Comparison of ENCODE assay signal across 8 mouse cellular contexts in the genomic region with DNA sequence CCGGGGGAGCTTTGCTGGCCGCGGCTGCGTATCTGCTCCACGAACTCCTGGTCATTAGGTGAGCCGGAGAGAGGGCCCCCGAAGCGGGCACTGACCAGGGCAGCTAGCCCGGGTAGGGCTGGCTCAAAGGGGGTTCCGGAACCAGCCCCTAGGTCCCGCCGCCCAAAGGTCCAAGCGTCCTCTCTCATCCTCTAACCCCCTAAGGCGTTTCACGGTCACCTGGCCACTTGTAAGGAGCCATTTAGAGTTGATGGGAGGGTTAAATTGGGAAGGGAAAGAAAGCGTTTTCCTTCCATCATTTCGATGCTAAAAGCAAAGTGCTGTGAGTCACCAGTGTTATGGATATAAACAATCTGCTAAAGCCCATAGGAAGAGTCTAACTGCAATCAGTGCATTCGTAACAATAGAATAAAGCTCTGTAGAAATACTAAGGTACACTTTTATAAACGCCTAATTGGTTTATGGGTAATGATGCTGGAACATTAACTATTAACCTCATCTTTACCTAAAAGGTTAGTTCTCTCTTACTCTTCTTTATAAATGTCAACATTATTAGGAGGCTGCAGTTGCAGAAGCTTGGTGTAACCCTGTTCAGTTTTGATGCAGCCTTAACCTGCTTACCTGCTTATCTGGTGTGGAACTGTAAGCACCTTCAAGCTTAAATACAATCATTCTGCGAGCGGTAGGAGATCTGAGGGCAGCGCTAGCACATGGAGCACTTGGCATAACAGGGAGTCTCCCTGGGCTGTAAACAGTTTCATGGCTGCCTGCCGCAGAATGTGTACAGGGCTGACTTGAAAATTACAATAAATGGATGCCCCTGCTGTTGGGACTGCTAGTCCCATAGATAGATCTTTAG. TPM values are rescaled to one million over a fixed set of nuclear protein-coding genes. Genes with fewer than 3 reads are reported as not detected.
DNase-seq lines count a peak whose midpoint lies in the region; ATAC-seq and TF ChIP-seq lines count a peak whose summit lies in the region.

No protein-coding gene starts in this region.

- no peak for DNase-seq in heart, embryonic 10.5 days (ENCODE audit: low spot score)
- no peak for DNase-seq in heart, postnatal 36 days
- no peak for DNase-seq in ES-E14 (ENCODE audit: low read depth, low spot score)
- peak; percentile 10 for DNase-seq in embryonic facial prominence, embryonic 14.5 days (ENCODE audit: low spot score)
- DNase-seq in limb, embryonic 11.5 days (ENCODE audit: low spot score): no peak
- peak; percentile 52 for DNase-seq in retina, adult 2 months (ENCODE audit: low read depth, low spot score)
- no peak for DNase-seq in adrenal gland, adult 2 months
- no peak for DNase-seq in frontal cortex, postnatal 14 days (ENCODE audit: low spot score in 2 of 2)

- peak overlapping the region; percentile 82 for H3K4me2 ChIP-seq in embryonic facial prominence, embryonic 14.5 days (ENCODE audit: low read depth, low read length)
- peak overlapping the region; percentile 67 for H3K4me2 ChIP-seq in limb, embryonic 11.5 days (ENCODE audit: low read depth, severe bottlenecking)

- no peaks in the 10 kb centered on the region for H3K9me3 ChIP-seq in heart, embryonic 10.5 days
- H3K9me3 ChIP-seq in ES-E14 (ENCODE audit: control insufficient read depth, insufficient read depth, low read depth, low read length): no peaks in the 10 kb centered on the region
- no peaks in the 10 kb centered on the region for H3K9me3 ChIP-seq in embryonic facial prominence, embryonic 14.5 days (ENCODE audit: control insufficient read depth, low read length)
- H3K9me3 ChIP-seq in limb, embryonic 11.5 days (ENCODE audit: control insufficient read depth, low read length): no peaks in the 10 kb centered on the region

- H3K4me1 ChIP-seq in heart, embryonic 10.5 days: 0 out of 2 replicates have a peak, but pooled peaks cover 9% of the 10 kb centered on the region
- H3K4me1 ChIP-seq in ES-E14 (ENCODE audit: control insufficient read depth in 2 of 2, insufficient read depth in 2 of 2, low read length in 2 of 2, poor library complexity in 1 of 2): no peaks in the 10 kb centered on the region; a peak in 1 of 4 replicates
- peaks cover 8% of the 10 kb centered on the region for H3K4me1 ChIP-seq in embryonic facial prominence, embryonic 14.5 days (ENCODE audit: control insufficient read depth, insufficient read depth, low read length)
- H3K4me1 ChIP-seq in limb, embryonic 11.5 days (ENCODE audit: control insufficient read depth, insufficient read depth, low read length): no peaks in the 10 kb centered on the region

- WGBS in heart, embryonic 10.5 days: 18% methylated on average over 23 of the region's 23 CpGs
- 10% methylated on average over 23 of the region's 23 CpGs for WGBS in embryonic facial prominence, embryonic 14.5 days
- 16% methylated on average over 23 of the region's 23 CpGs for WGBS in limb, embryonic 11.5 days

- ATAC-seq in embryonic facial prominence, embryonic 14.5 days (ENCODE audit: low read depth): no peak; the same call in 1 of the 2 replicates
- peak; percentile 55; the same call in 1 of the 2 replicates for ATAC-seq in limb, embryonic 11.5 days (ENCODE audit: insufficient number of reproducible peaks, low FRiP score, low TSS enrichment, low read depth)

- H3K27ac ChIP-seq in heart, embryonic 10.5 days: peak overlapping the region; percentile 95
- H3K27ac ChIP-seq in ES-E14 (ENCODE audit: insufficient read depth, low read depth, low read length, poor library complexity, severe bottlenecking): no peak overlapping the region
- peak overlapping the region; percentile 84 for H3K27ac ChIP-seq in embryonic facial prominence, embryonic 14.5 days (replicated peaks; ENCODE audit: low read depth, low read length)
- peak overlapping the region; percentile 73; the same call in 1 of the 2 replicates for H3K27ac ChIP-seq in limb, embryonic 11.5 days (replicated peaks; ENCODE audit: low read depth, low read length)

- H3K4me3 ChIP-seq in heart, embryonic 10.5 days: peak overlapping the region; percentile 79
- H3K4me3 ChIP-seq in ES-E14 (ENCODE audit: insufficient read depth in 1 of 2, low read depth in 1 of 2, low read length in 2 of 2, poor library complexity in 1 of 2, severe bottlenecking in 1 of 2): peak overlapping the region; percentile 67 to 82
- peak overlapping the region; percentile 83 for H3K4me3 ChIP-seq in embryonic facial prominence, embryonic 14.5 days (ENCODE audit: low read depth, low read length)
- peak overlapping the region; percentile 68 for H3K4me3 ChIP-seq in limb, embryonic 11.5 days (ENCODE audit: low read depth, low read length)

- intact Hi-C loops in heart, postnatal 36 days (cut with DNase I): no loop called here

- H3K36me3 ChIP-seq in heart, embryonic 10.5 days: no peaks in the 10 kb centered on the region
- H3K36me3 ChIP-seq in ES-E14 (ENCODE audit: control insufficient read depth, insufficient read depth, low read length, poor library complexity, severe bottlenecking): no peaks in the 10 kb centered on the region
- H3K36me3 ChIP-seq in embryonic facial prominence, embryonic 14.5 days (ENCODE audit: control insufficient read depth, insufficient read depth, low read length): 0 out of 2 replicates have a peak, but pooled peaks cover 3% of the 10 kb centered on the region
- no peaks in the 10 kb centered on the region for H3K36me3 ChIP-seq in limb, embryonic 11.5 days (ENCODE audit: control insufficient read depth, insufficient read depth, low read length)

- H3K27me3 ChIP-seq in heart, embryonic 10.5 days (ENCODE audit: insufficient read depth, poor library complexity, severe bottlenecking): no peaks in the 10 kb centered on the region
- no peaks in the 10 kb centered on the region for H3K27me3 ChIP-seq in embryonic facial prominence, embryonic 14.5 days (replicated peaks; ENCODE audit: control insufficient read depth, insufficient read depth, low read length)
- no peaks in the 10 kb centered on the region for H3K27me3 ChIP-seq in limb, embryonic 11.5 days (ENCODE audit: control insufficient read depth, insufficient read depth, low read length)

- in situ Hi-C loops in ES-E14 (cut with MboI; ENCODE audit: low sequenced_read_pairs in 2 of 2, unreplicated experiment in 2 of 2): no loop called here

- peak overlapping the region; percentile 67 for H3K9ac ChIP-seq in ES-E14 (ENCODE audit: insufficient read depth, low read depth, low read length, poor library complexity, severe bottlenecking)
- peak overlapping the region; percentile 96 for H3K9ac ChIP-seq in embryonic facial prominence, embryonic 14.5 days (ENCODE audit: low read depth, low read length)
- H3K9ac ChIP-seq in limb, embryonic 11.5 days (ENCODE audit: low read length): peak overlapping the region; percentile 97

TF ChIP-seq in ES-E14, 5 proteins besides CTCF, POLR2A, EP300 and RAD21:
- TF ChIP-seq CHD2 (IDR thresholded peaks at IDR 0.05; ENCODE audit: low read depth, low read length): no peak
- no peak for TF ChIP-seq ZC3H11A (IDR thresholded peaks at IDR 0.05; ENCODE audit: borderline replicate concordance, low read depth, low read length)
- no peak for TF ChIP-seq ZNF384 (IDR thresholded peaks at IDR 0.05; ENCODE audit: low read depth, low read length)
- TF ChIP-seq HCFC1 (IDR thresholded peaks at IDR 0.05; ENCODE audit: borderline replicate concordance, insufficient read depth, low read length): no peak
- TF ChIP-seq MAFK (IDR thresholded peaks at IDR 0.05; ENCODE audit: insufficient read depth, low read depth, low read length): no peak

RNA-seq across cellular contexts. Expression of a gene that starts 0.9 kb away (rescaled TPM):
- 3.9 and 4.4 TPM in 2 replicates for polyA plus RNA-seq in heart, embryonic 10.5 days (2016; fragmentation: Nextera tagmentation; extraction: Ambion mirVana)
- total RNA-seq in heart, postnatal 36 days (2021): under 1 TPM; 0.73 to 1.00 TPM
- 1.5 and 2.0 TPM in 2 replicates for total RNA-seq in ES-E14 (2012; rRNA removed)
- polyA plus RNA-seq in embryonic facial prominence, embryonic 14.5 days (2014; fragmentation: Nextera tagmentation; extraction: Ambion mirVana): 8.1 and 8.7 TPM in 2 replicates
- 11.3 and 14.9 TPM in 2 replicates for polyA plus RNA-seq in limb, embryonic 11.5 days (2014; fragmentation: Nextera tagmentation; extraction: Ambion mirVana)
- total RNA-seq in adrenal gland, adult 2 months (2021): 1 to 10 TPM; 3.2 to 5.8 TPM
- polyA plus RNA-seq in adrenal gland, adult 2 months (2012; rRNA removed): 1.0 and 1.2 TPM in 2 replicates

RNA-seq across cellular contexts. Expression of a gene that starts 52.5 kb away (rescaled TPM):
- 17.8 and 18.2 TPM in 2 replicates for polyA plus RNA-seq in heart, embryonic 10.5 days (2016; fragmentation: Nextera tagmentation; extraction: Ambion mirVana)
- total RNA-seq in heart, postnatal 36 days (2021): 10 to 100 TPM; 38.2 to 39.1 TPM
- 6.3 and 9.1 TPM in 2 replicates for total RNA-seq in ES-E14 (2012; rRNA removed)
- 12.6 and 12.7 TPM in 2 replicates for polyA plus RNA-seq in embryonic facial prominence, embryonic 14.5 days (2014; fragmentation: Nextera tagmentation; extraction: Ambion mirVana)
- 14.4 and 15.7 TPM in 2 replicates for polyA plus RNA-seq in limb, embryonic 11.5 days (2014; fragmentation: Nextera tagmentation; extraction: Ambion mirVana)
- total RNA-seq in adrenal gland, adult 2 months (2021): 10 to 100 TPM; 14.5 to 22.7 TPM
- 1.6 TPM in 2 replicates for polyA plus RNA-seq in adrenal gland, adult 2 months (2012; rRNA removed)

Comparison
In these comparisons a context has a peak if more than half of its experiments do, and no peak if none do; other contexts are left out.
1. DNase-seq: peak in embryonic facial prominence, embryonic 14.5 days (single experiment) and retina, adult 2 months (single experiment); none in heart, embryonic 10.5 days (single experiment), heart, postnatal 36 days (0 of 2), ES-E14 (single experiment), limb, embryonic 11.5 days (single experiment), adrenal gland, adult 2 months (single experiment) and frontal cortex, postnatal 14 days (0 of 2).
2. Peak in every context shown above with its lines, with median percentiles within 50 percentile points of each other: H3K4me3 ChIP-seq and H3K9ac ChIP-seq.